Mouse (Mus musculus): Measurements from ENCODE around the gene Lrch4. TPM values are rescaled to one million over a fixed set of nuclear protein-coding genes. Genes with fewer than 3 reads are reported as not detected.

Gene Lrch4
- polyA plus RNA-seq, 1 experiment from 2014 or later = 19.3 TPM

GRCm38 (mm10) chr5:137644484-137644883 lies 15.6 kb downstream of the Lrch4 start:
- no peak overlapping the region for H3K27ac ChIP-seq (ENCODE audit: low read length)
- no peak overlapping the region for H3K9ac ChIP-seq (replicated peaks; ENCODE audit: low read depth, low read length)
- ATAC-seq = no peak
- WGBS = 40% methylated on average over 19 of the region's 19 CpGs
- H3K4me1 ChIP-seq (replicated peaks; ENCODE audit: control insufficient read depth, insufficient read depth, low read length) = peaks cover 5% of the 10 kb centered on the region; the same call in 1 of the 2 replicates
- peaks cover 27% of the 10 kb centered on the region for H3K27me3 ChIP-seq (replicated peaks; ENCODE audit: control insufficient read depth, insufficient read depth, low read length)
- H3K4me3 ChIP-seq (replicated peaks; ENCODE audit: low read length) = no peak overlapping the region
- no peaks in the 10 kb centered on the region for H3K9me3 ChIP-seq (ENCODE audit: control insufficient read depth, low read length)
- no peak overlapping the region for H3K4me2 ChIP-seq (ENCODE audit: low read length)
- peaks cover 10% of the 10 kb centered on the region for H3K36me3 ChIP-seq (ENCODE audit: control insufficient read depth, insufficient read depth)

- Histone ChIP-seq H3K9ac (replicated peaks; ENCODE audit: low read depth, low read length) (peak overlapping the region; percentile 41; the same call in 1 of the 2 replicates), H3K36me3 (ENCODE audit: control insufficient read depth, insufficient read depth) (peaks cover 4% of the 10 kb centered on the region; the same call in 1 of the 2 replicates), H3K9me3 (ENCODE audit: control insufficient read depth, low read length) (no peaks in the 10 kb centered on the region), H3K4me3 (replicated peaks; ENCODE audit: low read length) (peak overlapping the region; percentile 32), H3K27ac (ENCODE audit: low read length) (no peak overlapping the region), H3K27me3 (replicated peaks; ENCODE audit: control insufficient read depth, insufficient read depth, low read length) (peaks cover 27% of the 10 kb centered on the region), H3K4me1 (replicated peaks; ENCODE audit: control insufficient read depth, insufficient read depth, low read length) (peaks cover 10% of the 10 kb centered on the region; the same call in 1 of the 2 replicates), H3K4me2 (ENCODE audit: low read length) (peak overlapping the region; percentile 44)
- ATAC-seq = no peak
- 2% methylated on average over 44 of the region's 44 CpGs for WGBS
These were observed 16.2 kb downstream of the Lrch4 start for GRCm38 (mm10) chr5:137645091-137645651.

GRCm38 (mm10) chr5:137645652-137646091 lies 16.8 kb downstream of the Lrch4 start, which contains the start of gene Irs3:
Gene Irs3, minus strand, starts transcription at chr5:137645714.
- Histone ChIP-seq H3K4me2 (ENCODE audit: low read length) (peak within 1 kb of the TSS; percentile 44), H3K27ac (ENCODE audit: low read length) (no peak within 1 kb of the TSS), H3K27me3 (replicated peaks; ENCODE audit: control insufficient read depth, insufficient read depth, low read length) (peaks cover 27% of the 10 kb centered on the region), H3K9ac (replicated peaks; ENCODE audit: low read depth, low read length) (peak within 1 kb of the TSS; percentile 41; the same call in 1 of the 2 replicates), H3K9me3 (ENCODE audit: control insufficient read depth, low read length) (no peaks in the 10 kb centered on the region), H3K4me1 (replicated peaks; ENCODE audit: control insufficient read depth, insufficient read depth, low read length) (peaks cover 10% of the 10 kb centered on the region; the same call in 1 of the 2 replicates), H3K36me3 (ENCODE audit: control insufficient read depth, insufficient read depth) (peaks cover 3% of the 10 kb centered on the region; the same call in 1 of the 2 replicates), H3K4me3 (replicated peaks; ENCODE audit: low read length) (peak within 1 kb of the TSS; percentile 32)
- WGBS = 21% methylated on average over 11 of the region's 11 CpGs
- no peak for ATAC-seq

- no peak overlapping the region for H3K4me2 ChIP-seq (ENCODE audit: low read length)
- H3K4me3 ChIP-seq (replicated peaks; ENCODE audit: low read length) = no peak overlapping the region
- no peaks in the 10 kb centered on the region for H3K9me3 ChIP-seq (ENCODE audit: control insufficient read depth, low read length)
- H3K36me3 ChIP-seq (ENCODE audit: control insufficient read depth, insufficient read depth) = peaks cover 5% of the 10 kb centered on the region; the same call in 1 of the 2 replicates
- H3K27ac ChIP-seq (ENCODE audit: low read length) = no peak overlapping the region
- 84% methylated on average over 9 of the region's 9 CpGs for WGBS
- H3K9ac ChIP-seq (replicated peaks; ENCODE audit: low read depth, low read length) = no peak overlapping the region
- H3K4me1 ChIP-seq (replicated peaks; ENCODE audit: control insufficient read depth, insufficient read depth, low read length) = peaks cover 10% of the 10 kb centered on the region; the same call in 1 of the 2 replicates
- peak; percentile 57; the same call in 1 of the 2 replicates for ATAC-seq
- peaks cover 27% of the 10 kb centered on the region for H3K27me3 ChIP-seq (replicated peaks; ENCODE audit: control insufficient read depth, insufficient read depth, low read length)
These were observed 19.1 kb downstream of the Lrch4 start for GRCm38 (mm10) chr5:137647827-137648601.

- no peaks in the 10 kb centered on the region for H3K9me3 ChIP-seq (ENCODE audit: control insufficient read depth, low read length)
- H3K4me1 ChIP-seq (replicated peaks; ENCODE audit: control insufficient read depth, insufficient read depth, low read length) = peaks cover 10% of the 10 kb centered on the region; the same call in 1 of the 2 replicates
- ATAC-seq = no peak
- H3K36me3 ChIP-seq (ENCODE audit: control insufficient read depth, insufficient read depth) = peaks cover 5% of the 10 kb centered on the region; the same call in 1 of the 2 replicates
- H3K4me2 ChIP-seq (ENCODE audit: low read length) = no peak overlapping the region
- H3K27me3 ChIP-seq (replicated peaks; ENCODE audit: control insufficient read depth, insufficient read depth, low read length) = peaks cover 18% of the 10 kb centered on the region
- H3K9ac ChIP-seq (replicated peaks; ENCODE audit: low read depth, low read length) = no peak overlapping the region
- H3K27ac ChIP-seq (ENCODE audit: low read length) = no peak overlapping the region
- H3K4me3 ChIP-seq (replicated peaks; ENCODE audit: low read length) = no peak overlapping the region
- 33% methylated on average over 4 of the region's 4 CpGs for WGBS
These were observed 20.3 kb downstream of the Lrch4 start for GRCm38 (mm10) chr5:137649251-137649650.

GRCm38 (mm10) chr5:137649669-137650571 lies 21.0 kb downstream of the Lrch4 start:
- H3K4me1 ChIP-seq (replicated peaks; ENCODE audit: control insufficient read depth, insufficient read depth, low read length) = peaks cover 9% of the 10 kb centered on the region; the same call in 1 of the 2 replicates
- no peak overlapping the region for H3K4me2 ChIP-seq (ENCODE audit: low read length)
- peak overlapping the region; percentile 30; the same call in 1 of the 2 replicates for H3K9ac ChIP-seq (replicated peaks; ENCODE audit: low read depth, low read length)
- H3K36me3 ChIP-seq (ENCODE audit: control insufficient read depth, insufficient read depth) = peaks cover 7% of the 10 kb centered on the region
- H3K9me3 ChIP-seq (ENCODE audit: control insufficient read depth, low read length) = no peaks in the 10 kb centered on the region
- ATAC-seq = no peak
- H3K27ac ChIP-seq (ENCODE audit: low read length) = no peak overlapping the region
- no peak overlapping the region for H3K4me3 ChIP-seq (replicated peaks; ENCODE audit: low read length)
- H3K27me3 ChIP-seq (replicated peaks; ENCODE audit: control insufficient read depth, insufficient read depth, low read length) = peaks cover 14% of the 10 kb centered on the region
- whole genome bisulfite sequencing = 14% methylated on average over 18 of the region's 18 CpGs

- 19% methylated on average over 3 of the region's 3 CpGs for WGBS
- ATAC-seq = peak; percentile 47
These were observed 23.6 kb downstream of the Lrch4 start for GRCm38 (mm10) chr5:137652474-137652873.

GRCm38 (mm10) chr5:137653366-137653765 lies 24.4 kb downstream of the Lrch4 start:
- Histone ChIP-seq H3K4me2 (ENCODE audit: low read length) (no peak overlapping the region), H3K27me3 (replicated peaks; ENCODE audit: control insufficient read depth, insufficient read depth, low read length) (no peaks in the 10 kb centered on the region), H3K4me3 (replicated peaks; ENCODE audit: low read length) (no peak overlapping the region), H3K36me3 (ENCODE audit: control insufficient read depth, insufficient read depth) (peaks cover 16% of the 10 kb centered on the region), H3K27ac (ENCODE audit: low read length) (no peak overlapping the region), H3K9me3 (ENCODE audit: control insufficient read depth, low read length) (no peaks in the 10 kb centered on the region), H3K9ac (replicated peaks; ENCODE audit: low read depth, low read length) (no peak overlapping the region), H3K4me1 (replicated peaks; ENCODE audit: control insufficient read depth, insufficient read depth, low read length) (0 out of 2 replicates have a peak, but pooled peaks cover 5% of the 10 kb centered on the region)
- 90% methylated on average over 10 of the region's 10 CpGs for WGBS
- no peak for ATAC-seq

More at GRCm38 (mm10) chr5:137652474-137652873, 23.6 kb downstream of the Lrch4 start:
- Histone ChIP-seq H3K36me3 (ENCODE audit: control insufficient read depth, insufficient read depth) (peaks cover 16% of the 10 kb centered on the region), H3K27me3 (replicated peaks; ENCODE audit: control insufficient read depth, insufficient read depth, low read length) (no peaks in the 10 kb centered on the region), H3K4me1 (replicated peaks; ENCODE audit: control insufficient read depth, insufficient read depth, low read length) (0 out of 2 replicates have a peak, but pooled peaks cover 5% of the 10 kb centered on the region), H3K9me3 (ENCODE audit: control insufficient read depth, low read length) (no peaks in the 10 kb centered on the region), H3K27ac (ENCODE audit: low read length) (no peak overlapping the region), H3K4me3 (replicated peaks; ENCODE audit: low read length) (no peak overlapping the region), H3K9ac (replicated peaks; ENCODE audit: low read depth, low read length) (no peak overlapping the region), H3K4me2 (ENCODE audit: low read length) (no peak overlapping the region)
